Mouse (Mus musculus) midbrain, embryonic 15.5 days (tissue): ENCODE measurements around the gene Plekho1. TPM values are rescaled to one million over a fixed set of nuclear protein-coding genes. Genes with fewer than 3 reads are reported as not detected.
"Not testable (repeated sequence)": the region's sequence is repeated elsewhere in the genome, so short reads cannot be mapped to it uniquely, and the experiment has no call there.

Source experiments
- ATAC-seq: fragments of 200-750 bp; cut with Nextera tagmentation; replicated peaks from 2 replicates; pipeline ENCODE4 v1.8.0; 2017; ENCODE audit warnings: moderate TSS enrichment
- H3K27ac ChIP-seq: fragments of 300-500 bp; sonication (generic); 2 replicates; pipeline ENCODE4 v1.5.1; 2015; ENCODE audit warnings: mild to moderate bottlenecking, inconsistent platforms
- H3K27me3 ChIP-seq: fragments of 300-500 bp; sonication (generic); replicated peaks from 2 replicates; pipeline ENCODE4 v1.6.1; 2015; ENCODE audit warnings: inconsistent platforms
- H3K36me3 ChIP-seq: fragments of 300-500 bp; sonication (generic); replicated peaks from 2 replicates; pipeline ENCODE4 v1.6.1; 2015; ENCODE audit warnings: inconsistent platforms
- H3K4me1 ChIP-seq: fragments of 300-500 bp; sonication (generic); 2 replicates; pipeline ENCODE4 v1.6.1; 2015; ENCODE audit warnings: inconsistent platforms
- H3K4me2 ChIP-seq: fragments of 300-500 bp; sonication (generic); 2 replicates; pipeline ENCODE4 v1.6.1; 2015; ENCODE audit warnings: inconsistent platforms, mild to moderate bottlenecking, moderate library complexity
- H3K4me3 ChIP-seq: fragments of 300-500 bp; sonication (generic); 2 replicates; pipeline ENCODE4 v1.5.1; 2015; ENCODE audit warnings: mild to moderate bottlenecking, inconsistent platforms
- H3K9ac ChIP-seq: fragments of 300-500 bp; sonication (generic); 2 replicates; pipeline ENCODE4 v1.6.1; 2015; ENCODE audit warnings: mild to moderate bottlenecking, inconsistent platforms
- H3K9me3 ChIP-seq: fragments of 300-500 bp; sonication (generic); 2 replicates; pipeline ENCODE4 v1.6.1; 2016; ENCODE audit warnings: inconsistent platforms
- WGBS: fragments of 180-500 bp; shearing (Covaris S2); methylation state at CpG from one replicate; pipeline ENCODE4 v1.1.7; 2015; ENCODE audit warnings: mixed read lengths; 5-methylcytosine and 5-hydroxymethylcytosine counted together
- polyA plus RNA-seq: library from polyadenylated mRNA; unstranded; fragments of >200 nt; fragmentation: Nextera tagmentation; extraction: Ambion mirVana; gene quantifications from 2 replicates; pipeline ENCODE4 v1.2.1, GENCODE M21; 2015

The Plekho1 gene
- polyA plus RNA-seq = 59.3 and 63.1 TPM in 2 replicates

DNA sequence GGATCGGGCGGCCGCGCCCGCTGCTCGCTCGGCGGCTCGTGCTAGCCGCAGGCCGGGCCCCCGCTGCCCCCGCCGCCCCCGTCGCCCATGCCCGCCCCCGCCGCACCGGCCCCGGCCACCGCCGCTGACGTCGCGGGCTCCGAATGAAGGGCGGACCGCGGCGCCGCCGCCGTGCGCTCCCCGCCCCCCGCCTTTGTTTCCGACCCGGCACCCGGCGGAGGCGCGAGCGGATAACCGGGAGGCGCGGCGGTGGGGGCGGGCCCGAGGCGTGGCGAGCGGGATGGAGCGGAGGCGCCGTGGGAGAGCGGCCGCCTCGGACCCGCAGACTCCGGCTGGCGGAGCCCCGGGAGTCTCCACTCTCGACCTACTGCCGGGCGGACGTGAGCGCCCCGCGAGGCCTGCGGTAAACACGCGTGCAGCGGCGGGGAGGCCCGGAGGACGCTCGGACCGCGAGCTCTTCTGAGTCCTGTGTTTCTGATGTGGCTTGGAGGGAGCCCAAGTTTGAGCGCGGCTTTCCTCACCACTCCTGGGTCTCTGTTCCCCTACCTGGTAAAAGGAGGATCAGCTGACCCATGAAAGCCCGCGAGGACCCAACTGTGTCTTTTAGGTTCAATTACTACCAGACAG lies at the start of gene Plekho1:
TSS of gene Plekho1 (minus strand) at position 200 of the 627 bp plus-strand sequence.
- no peaks in the 10 kb centered on the region for H3K27me3 ChIP-seq
- peaks cover 41% of the 10 kb centered on the region for H3K4me1 ChIP-seq

DNA sequence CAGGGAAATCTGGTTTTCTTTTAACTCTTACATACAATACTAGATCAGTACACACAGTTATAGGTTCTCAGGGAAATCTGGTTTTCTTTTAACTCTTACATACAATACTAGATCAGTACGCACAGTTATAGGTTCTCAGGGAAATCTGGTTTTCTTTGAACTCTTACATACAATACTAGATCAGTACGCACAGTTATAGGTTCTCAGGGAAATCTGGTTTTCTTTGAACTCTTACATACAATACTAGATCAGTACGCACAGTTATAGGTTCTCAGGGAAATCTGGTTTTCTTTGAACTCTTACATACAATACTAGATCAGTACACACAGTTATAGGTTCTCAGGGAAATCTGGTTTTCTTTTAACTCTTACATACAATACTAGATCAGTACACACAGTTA lies 48.8 kb upstream of the Plekho1 start:
- H3K9me3 ChIP-seq, H3K4me3 ChIP-seq, H3K4me1 ChIP-seq, H3K9ac ChIP-seq, H3K27ac ChIP-seq, H3K27me3 ChIP-seq, ATAC-seq, H3K4me2 ChIP-seq: not testable (repeated sequence)
- peaks cover 18% of the 10 kb centered on the region; the same call in 1 of the 2 replicates for H3K36me3 ChIP-seq
- 82% methylated on average over 3 of the region's 3 CpGs for WGBS

More for the DNA sequence above, at the start of gene Plekho1:
- WGBS = under 1% methylated on average over 78 of the region's 84 CpGs
- ATAC-seq = peak; percentile 71
- Histone ChIP-seq H3K4me2 (peak within 1 kb of the TSS; percentile 83), H3K27ac (peak within 1 kb of the TSS; percentile 98), H3K4me3 (peak within 1 kb of the TSS; percentile 76), H3K9me3 (no peaks in the 10 kb centered on the region), H3K9ac (peak within 1 kb of the TSS; percentile 96), H3K36me3 (peaks cover 9% of the 10 kb centered on the region)

DNA sequence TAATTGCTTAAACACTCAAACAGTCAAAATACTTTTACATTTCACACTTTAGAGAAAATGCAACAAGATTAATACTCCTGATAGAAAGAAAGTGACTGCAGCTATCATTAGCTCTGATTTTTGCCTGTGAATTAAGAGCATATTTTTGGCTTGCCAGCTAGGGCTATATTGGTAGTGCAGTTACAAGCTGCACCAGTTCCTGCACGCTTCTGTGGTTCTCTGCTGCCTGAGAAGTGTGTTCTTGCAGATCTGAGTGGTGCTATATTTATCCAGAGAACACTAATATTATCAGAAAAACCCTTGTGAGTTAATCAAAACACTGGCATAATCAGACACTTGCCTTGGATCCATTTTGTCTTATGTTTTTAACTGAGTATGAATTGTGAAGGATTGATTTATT lies 47.3 kb upstream of the Plekho1 start:
- Histone ChIP-seq H3K4me1 (no peaks in the 10 kb centered on the region), H3K9me3 (no peaks in the 10 kb centered on the region), H3K36me3 (peaks cover 15% of the 10 kb centered on the region; the same call in 1 of the 2 replicates), H3K9ac (no peak overlapping the region), H3K4me2 (no peak overlapping the region), H3K27ac (no peak overlapping the region), H3K4me3 (no peak overlapping the region), H3K27me3 (no peaks in the 10 kb centered on the region)
- ATAC-seq = no peak
- 70% methylated on average over 1 of the region's 1 CpGs for WGBS

DNA sequence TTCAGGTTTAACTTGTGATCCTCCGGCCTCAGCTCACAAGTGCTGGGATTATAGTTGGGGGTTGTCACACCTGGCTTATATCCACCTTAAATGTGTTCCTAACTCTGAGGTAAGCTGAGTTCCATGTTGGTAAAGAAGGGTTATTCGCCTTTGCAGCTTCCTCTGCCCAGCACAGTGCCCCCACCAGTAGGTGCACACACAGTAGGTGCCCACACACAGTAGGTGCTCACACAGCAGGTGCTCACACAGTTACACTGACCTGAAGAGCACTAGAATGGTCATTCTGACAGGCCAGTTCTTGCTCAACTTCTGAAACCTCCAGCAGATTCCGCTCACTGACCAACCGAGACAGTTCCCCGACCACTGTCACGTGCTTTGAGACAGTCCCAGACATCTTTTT lies 45.3 kb upstream of the Plekho1 start:
- no peak overlapping the region for H3K27ac ChIP-seq
- H3K27me3 ChIP-seq = no peaks in the 10 kb centered on the region
- WGBS = 92% methylated on average over 6 of the region's 6 CpGs
- H3K4me1 ChIP-seq = no peaks in the 10 kb centered on the region
- no peak overlapping the region for H3K4me2 ChIP-seq
- H3K36me3 ChIP-seq = peaks cover 11% of the 10 kb centered on the region; the same call in 1 of the 2 replicates
- H3K9me3 ChIP-seq = no peaks in the 10 kb centered on the region
- H3K4me3 ChIP-seq = no peak overlapping the region
- H3K9ac ChIP-seq = no peak overlapping the region
- no peak for ATAC-seq

DNA sequence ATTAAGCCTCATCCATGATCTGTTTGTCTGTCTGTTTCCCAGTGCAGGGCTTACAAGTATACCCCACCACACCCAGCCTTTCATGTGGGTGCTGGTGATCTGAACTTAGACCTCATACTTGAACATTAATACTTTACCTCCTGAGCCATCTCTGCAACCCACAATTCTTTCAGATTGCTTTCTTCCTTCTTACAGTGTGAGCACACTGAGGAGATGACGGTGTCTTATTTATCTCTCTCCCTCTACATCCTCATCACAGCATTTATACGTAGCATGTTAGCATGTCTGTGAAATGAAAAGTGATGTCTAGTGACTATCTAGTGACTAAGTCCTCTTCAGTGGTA lies 44.8 kb upstream of the Plekho1 start:
- Histone ChIP-seq H3K36me3 (peaks cover 7% of the 10 kb centered on the region; the same call in 1 of the 2 replicates), H3K4me1 (no peaks in the 10 kb centered on the region), H3K27ac (no peak overlapping the region), H3K9me3 (no peaks in the 10 kb centered on the region), H3K4me3 (no peak overlapping the region), H3K4me2 (no peak overlapping the region), H3K9ac (no peak overlapping the region), H3K27me3 (no peaks in the 10 kb centered on the region)
- ATAC-seq = no peak
- 96% methylated on average over 2 of the region's 2 CpGs for WGBS

DNA sequence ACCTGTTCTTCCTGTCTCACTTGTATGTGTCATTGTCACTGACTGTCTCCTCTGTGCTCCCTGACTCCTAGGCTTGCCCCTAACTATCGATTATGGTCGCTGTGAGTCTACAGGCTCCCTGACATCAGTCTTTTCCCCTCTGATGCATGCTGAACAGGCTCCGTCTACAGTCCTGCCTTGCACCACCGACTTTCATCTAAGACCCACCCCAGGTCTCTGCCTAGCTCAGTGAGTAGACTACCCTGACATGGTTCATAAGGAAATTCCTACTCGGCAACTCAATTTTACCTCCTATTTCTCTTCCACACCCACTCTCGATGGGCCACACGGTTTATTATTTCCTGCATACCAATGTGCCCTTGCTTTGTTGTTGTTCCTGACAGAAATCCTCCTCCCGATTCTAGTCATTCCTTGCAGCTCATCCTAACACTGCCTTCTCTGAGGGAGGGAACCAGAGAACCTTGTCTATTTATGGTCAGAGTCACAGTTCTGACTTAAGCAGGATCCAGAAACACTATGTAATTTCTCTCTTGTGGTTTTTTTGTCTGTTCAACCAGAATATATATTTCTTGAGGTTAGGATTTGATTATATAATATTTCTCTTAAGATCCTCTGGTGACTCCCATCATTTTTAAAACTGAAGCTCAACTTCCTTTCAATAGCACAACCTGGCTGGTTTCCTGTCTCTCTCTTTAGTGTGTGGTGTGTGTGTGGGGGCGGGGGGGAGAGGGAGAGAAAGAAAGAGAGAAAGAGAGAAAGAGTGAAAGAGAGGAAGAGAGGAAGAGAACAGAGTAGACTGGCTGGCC lies 44.3 kb upstream of the Plekho1 start:
- H3K9me3 ChIP-seq = no peaks in the 10 kb centered on the region
- no peaks in the 10 kb centered on the region for H3K27me3 ChIP-seq
- no peak overlapping the region for H3K4me2 ChIP-seq
- no peak overlapping the region for H3K4me3 ChIP-seq
- H3K36me3 ChIP-seq = peaks cover 1% of the 10 kb centered on the region; the same call in 1 of the 2 replicates
- no peak for ATAC-seq
- no peaks in the 10 kb centered on the region for H3K4me1 ChIP-seq
- 83% methylated on average over 9 of the region's 9 CpGs for WGBS
- no peak overlapping the region for H3K27ac ChIP-seq
- no peak overlapping the region for H3K9ac ChIP-seq

DNA sequence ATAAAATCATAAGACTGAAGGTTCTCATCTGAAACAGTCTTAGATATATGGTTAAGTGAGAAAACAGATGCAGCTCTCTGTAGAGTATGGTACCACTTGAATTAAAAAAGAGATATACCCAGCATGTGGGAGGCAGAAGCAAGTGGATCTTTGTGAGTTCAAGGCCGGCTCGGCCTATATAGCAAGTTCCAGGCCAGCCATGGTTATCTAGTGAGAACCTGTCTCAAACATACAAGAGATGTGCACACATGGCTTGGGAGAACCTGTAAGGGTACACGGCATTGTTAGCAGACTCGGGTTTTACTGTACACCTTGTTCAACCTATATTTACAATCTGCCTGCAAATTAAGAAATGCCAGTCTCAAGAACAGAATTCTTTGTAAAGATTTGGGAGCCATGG lies 43.0 kb upstream of the Plekho1 start:
- Histone ChIP-seq H3K9ac (no peak overlapping the region), H3K27me3 (no peaks in the 10 kb centered on the region), H3K4me2 (no peak overlapping the region), H3K4me3 (no peak overlapping the region), H3K36me3 (no peaks in the 10 kb centered on the region; the same call in 1 of the 2 replicates), H3K27ac (no peak overlapping the region), H3K4me1 (no peaks in the 10 kb centered on the region), H3K9me3 (no peaks in the 10 kb centered on the region)
- ATAC-seq = no peak
- 94% methylated on average over 4 of the region's 4 CpGs for WGBS

DNA sequence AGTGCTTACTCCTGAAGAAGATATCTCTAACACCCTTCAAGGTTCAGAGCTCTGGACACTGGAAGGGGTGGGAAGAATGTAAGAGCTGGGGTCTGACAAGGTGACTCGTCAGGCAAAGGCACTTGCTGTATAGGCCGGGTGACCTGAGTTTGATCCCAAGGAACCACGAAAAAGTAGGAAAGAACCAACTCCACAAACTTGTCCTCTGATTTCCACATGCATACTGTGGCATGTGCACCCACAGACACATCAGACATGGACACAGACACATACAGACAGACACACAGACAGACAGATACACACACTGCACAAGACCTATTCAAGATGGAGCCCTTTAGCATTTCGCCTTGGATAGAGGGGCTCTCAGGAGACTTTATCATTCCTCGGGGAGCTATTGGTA lies 42.4 kb upstream of the Plekho1 start:
- peaks cover under 1% of the 10 kb centered on the region; the same call in 1 of the 2 replicates for H3K36me3 ChIP-seq
- no peak overlapping the region for H3K4me3 ChIP-seq
- H3K4me1 ChIP-seq = no peaks in the 10 kb centered on the region
- H3K9me3 ChIP-seq = no peaks in the 10 kb centered on the region
- no peak for ATAC-seq
- 91% methylated on average over 5 of the region's 5 CpGs for WGBS
- no peaks in the 10 kb centered on the region for H3K27me3 ChIP-seq
- H3K9ac ChIP-seq = no peak overlapping the region
- H3K4me2 ChIP-seq = no peak overlapping the region
- H3K27ac ChIP-seq = no peak overlapping the region

DNA sequence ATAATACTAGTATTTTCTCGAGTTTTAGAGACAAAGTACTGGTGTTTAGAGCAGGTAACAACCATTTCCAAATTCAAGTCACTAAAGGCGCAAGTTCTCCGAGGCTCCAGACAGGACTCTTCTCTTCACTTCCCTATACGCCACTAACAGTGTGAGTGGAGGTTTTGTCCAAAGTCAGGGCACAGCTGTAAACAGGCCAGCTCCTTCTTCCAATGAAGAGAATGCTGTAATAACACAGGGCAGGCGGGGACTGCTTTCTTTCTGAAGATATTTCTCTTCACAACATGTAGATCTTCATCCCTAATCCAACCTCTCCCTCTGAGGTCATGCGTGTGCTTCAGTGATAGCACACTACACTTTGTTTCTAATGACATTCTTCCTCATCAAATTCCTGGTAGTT lies 41.0 kb upstream of the Plekho1 start:
- Histone ChIP-seq H3K9me3 (no peaks in the 10 kb centered on the region), H3K27ac (no peak overlapping the region), H3K36me3 (peaks cover 8% of the 10 kb centered on the region; the same call in 1 of the 2 replicates), H3K27me3 (no peaks in the 10 kb centered on the region), H3K4me1 (no peaks in the 10 kb centered on the region), H3K9ac (no peak overlapping the region), H3K4me3 (no peak overlapping the region), H3K4me2 (no peak overlapping the region)
- WGBS = 89% methylated on average over 6 of the region's 6 CpGs
- ATAC-seq = no peak

DNA sequence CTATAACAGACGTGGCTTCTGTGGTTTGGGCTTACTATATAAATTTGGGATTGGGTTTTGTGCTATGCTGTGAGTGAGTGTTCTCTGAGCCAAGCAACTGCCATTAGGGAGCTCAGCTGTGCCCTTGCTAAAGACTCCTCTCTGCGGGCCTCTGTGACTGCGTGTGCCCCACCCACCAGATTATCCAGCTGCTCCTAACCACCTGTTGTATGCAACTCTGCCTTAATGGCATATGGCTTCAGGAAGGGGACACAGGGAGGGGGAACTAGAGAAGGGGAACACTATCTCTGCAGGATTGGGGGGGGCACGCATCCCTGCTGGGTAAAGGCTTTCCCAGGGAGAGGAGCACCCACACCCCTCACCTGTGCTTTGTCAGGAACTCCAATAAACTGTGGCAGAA lies 37.2 kb upstream of the Plekho1 start:
- Histone ChIP-seq H3K27ac (no peak overlapping the region), H3K4me1 (no peaks in the 10 kb centered on the region), H3K4me3 (no peak overlapping the region), H3K4me2 (no peak overlapping the region), H3K36me3 (peaks cover 22% of the 10 kb centered on the region; the same call in 1 of the 2 replicates), H3K9ac (no peak overlapping the region), H3K9me3 (no peaks in the 10 kb centered on the region), H3K27me3 (no peaks in the 10 kb centered on the region)
- ATAC-seq = no peak
- 85% methylated on average over 4 of the region's 4 CpGs for WGBS

DNA sequence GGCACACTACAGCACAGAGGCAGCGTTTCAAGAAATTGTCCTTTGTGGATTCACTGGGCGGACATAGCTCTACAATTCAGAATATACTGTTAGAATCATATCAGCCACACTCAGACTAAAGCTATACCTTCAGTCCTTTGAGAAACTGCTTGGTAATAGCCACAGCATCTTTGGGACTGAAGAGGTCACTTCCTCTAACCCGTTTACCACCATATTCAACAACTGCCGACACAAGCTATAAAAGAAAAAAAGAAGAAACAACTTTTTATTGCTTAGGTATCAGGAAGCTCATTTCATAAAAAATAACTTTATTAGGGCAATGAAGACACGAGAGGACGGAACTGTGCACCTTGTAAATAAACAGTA lies 36.8 kb upstream of the Plekho1 start:
- no peaks in the 10 kb centered on the region for H3K27me3 ChIP-seq
- H3K4me1 ChIP-seq = no peaks in the 10 kb centered on the region
- H3K36me3 ChIP-seq = peaks cover 22% of the 10 kb centered on the region; the same call in 1 of the 2 replicates
- ATAC-seq = no peak
- H3K9ac ChIP-seq = no peak overlapping the region
- H3K4me3 ChIP-seq = no peak overlapping the region
- H3K27ac ChIP-seq = no peak overlapping the region
- no peak overlapping the region for H3K4me2 ChIP-seq
- 91% methylated on average over 6 of the region's 6 CpGs for WGBS
- no peaks in the 10 kb centered on the region for H3K9me3 ChIP-seq

DNA sequence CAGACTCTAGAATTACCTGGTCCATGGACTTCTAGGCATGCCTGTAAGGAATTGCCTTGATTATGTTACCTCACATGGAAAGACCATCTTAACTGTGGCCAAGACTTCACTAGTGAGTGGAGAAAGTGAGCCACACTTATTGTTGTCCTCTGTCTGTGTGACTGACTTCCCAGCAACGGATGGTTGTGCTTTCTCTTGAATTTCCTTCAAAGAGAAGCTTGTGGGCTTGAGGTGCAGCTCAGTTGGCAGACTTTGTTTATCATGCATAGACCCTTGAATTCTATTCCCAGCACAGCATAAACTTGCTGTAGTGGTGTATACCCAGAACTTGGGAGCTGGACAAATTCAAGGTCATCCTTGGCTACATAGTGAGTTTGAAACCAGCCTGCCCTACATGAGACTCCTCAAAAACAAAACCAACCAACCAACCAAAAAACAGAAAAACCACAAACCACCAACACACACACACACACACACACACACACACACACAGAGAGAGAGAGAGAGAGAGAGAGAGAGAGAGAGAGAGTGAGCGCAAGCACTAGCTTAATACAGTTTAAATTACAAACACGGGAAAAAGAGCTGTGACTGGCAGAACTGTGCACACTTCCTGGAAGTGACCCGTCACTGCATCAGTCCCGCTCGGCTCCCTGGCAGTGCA lies 36.3 kb upstream of the Plekho1 start:
- no peaks in the 10 kb centered on the region for H3K27me3 ChIP-seq
- no peak overlapping the region for H3K27ac ChIP-seq
- H3K9me3 ChIP-seq = no peaks in the 10 kb centered on the region
- H3K9ac ChIP-seq = no peak overlapping the region
- 91% methylated on average over 6 of the region's 6 CpGs for WGBS
- no peak for ATAC-seq
- no peak overlapping the region for H3K4me2 ChIP-seq
- H3K4me1 ChIP-seq = no peaks in the 10 kb centered on the region
- no peak overlapping the region for H3K4me3 ChIP-seq
- peaks cover 22% of the 10 kb centered on the region; the same call in 1 of the 2 replicates for H3K36me3 ChIP-seq
